Mouse (Mus musculus): Measurements from ENCODE around the gene B3gnt2.

B3gnt2 gene

GRCm38 (mm10) chr11:22815143-22815542, 45.6 kb downstream of the B3gnt2 start:
- no peak for DNase-seq (ENCODE audit: low spot score)

- DNase-seq (ENCODE audit: low spot score), result peak; percentile 13
Observed at GRCm38 (mm10) chr11:22813921-22814704, 46.6 kb downstream of the B3gnt2 start.

GRCm38 (mm10) chr11:22813427-22813826, 47.3 kb downstream of the B3gnt2 start:
- DNase-seq (ENCODE audit: low spot score), result no peak

- DNase-seq (ENCODE audit: low spot score), result no peak
Observed at GRCm38 (mm10) chr11:22811413-22811812, 49.3 kb downstream of the B3gnt2 start.

GRCm38 (mm10) chr11:22809465-22810096, 51.2 kb downstream of the B3gnt2 start:
- DNase-seq (ENCODE audit: low spot score), result no peak

- no peak for DNase-seq (ENCODE audit: low spot score)
Observed at GRCm38 (mm10) chr11:22808040-22808439, 52.7 kb downstream of the B3gnt2 start.

- no peak for DNase-seq (ENCODE audit: low spot score)
Observed at GRCm38 (mm10) chr11:22805171-22805570, 55.6 kb downstream of the B3gnt2 start.

- no peak for DNase-seq (ENCODE audit: low spot score)
Observed at GRCm38 (mm10) chr11:22799987-22800424, 60.8 kb downstream of the B3gnt2 start.

- DNase-seq (ENCODE audit: low spot score), result no peak
Observed at GRCm38 (mm10) chr11:22798916-22799315, 61.8 kb downstream of the B3gnt2 start.

- DNase-seq (ENCODE audit: low spot score), result no peak
Observed at GRCm38 (mm10) chr11:22794734-22795133, 66.0 kb downstream of the B3gnt2 start.

GRCm38 (mm10) chr11:22793881-22794203, 66.9 kb downstream of the B3gnt2 start:
- DNase-seq (ENCODE audit: low spot score), result no peak

GRCm38 (mm10) chr11:22793176-22793880, 67.4 kb downstream of the B3gnt2 start:
- no peak for DNase-seq (ENCODE audit: low spot score)

GRCm38 (mm10) chr11:22792149-22792548, 68.6 kb downstream of the B3gnt2 start:
- no peak for DNase-seq (ENCODE audit: low spot score)

- no peak for DNase-seq (ENCODE audit: low spot score)
Observed at GRCm38 (mm10) chr11:22791726-22792125, 69.0 kb downstream of the B3gnt2 start.

- no peak for DNase-seq (ENCODE audit: low spot score)
Observed at GRCm38 (mm10) chr11:22787833-22788232, 72.9 kb downstream of the B3gnt2 start.

- DNase-seq (ENCODE audit: low spot score), result no peak
Observed at GRCm38 (mm10) chr11:22784477-22784876, 76.3 kb downstream of the B3gnt2 start.

GRCm38 (mm10) chr11:22782705-22783124, 78.0 kb downstream of the B3gnt2 start:
- DNase-seq (ENCODE audit: low spot score), result peak; percentile 52

GRCm38 (mm10) chr11:22781190-22781589, 79.6 kb downstream of the B3gnt2 start:
- no peak for DNase-seq (ENCODE audit: low spot score)

- no peak for DNase-seq (ENCODE audit: low spot score)
Observed at GRCm38 (mm10) chr11:22780761-22781160, 80.0 kb downstream of the B3gnt2 start.

- no peak for DNase-seq (ENCODE audit: low spot score)
Observed at GRCm38 (mm10) chr11:22779821-22780551, 80.8 kb downstream of the B3gnt2 start.

GRCm38 (mm10) chr11:22778596-22778995, 82.2 kb downstream of the B3gnt2 start:
- DNase-seq (ENCODE audit: low spot score), result no peak

- DNase-seq (ENCODE audit: low spot score), result no peak
Observed at GRCm38 (mm10) chr11:22777531-22777930, 83.2 kb downstream of the B3gnt2 start.

All from spleen, adult 12 weeks (tissue).